Mouse (Mus musculus) hindbrain, embryonic 15.5 days (tissue): ENCODE results near the gene Apon. TPM values are rescaled to one million over a fixed set of nuclear protein-coding genes. Genes with fewer than 3 reads are reported as not detected.
A peak's percentile ranks its signal among the peaks of the same experiment; 100 is the strongest.
"Not testable (repeated sequence)": the region's sequence is repeated elsewhere in the genome, so short reads cannot be mapped to it uniquely, and the experiment has no call there.

Experiments used
- ATAC-seq: fragments of 200-750 bp; cut with Nextera tagmentation; 2 replicates; pipeline ENCODE4 v1.8.0; 2017; ENCODE audit warnings: low read depth, moderate number of reproducible peaks, moderate TSS enrichment; ENCODE audit not compliant: low FRiP score
- H3K27ac ChIP-seq: fragments of 300-500 bp; sonication (generic); replicated peaks from 2 replicates; pipeline ENCODE4 v1.5.1; 2015; ENCODE audit warnings: mild to moderate bottlenecking, inconsistent platforms
- H3K27me3 ChIP-seq: fragments of 300-500 bp; sonication (generic); 2 replicates; pipeline ENCODE4 v1.6.1; 2015; ENCODE audit warnings: control low read depth, inconsistent platforms
- H3K36me3 ChIP-seq: fragments of 300-500 bp; sonication (generic); 2 replicates; pipeline ENCODE4 v1.6.1; 2015; ENCODE audit warnings: control low read depth, inconsistent platforms
- H3K4me1 ChIP-seq: fragments of 300-500 bp; sonication (generic); replicated peaks from 2 replicates; pipeline ENCODE4 v1.6.1; 2015; ENCODE audit warnings: control low read depth, inconsistent platforms
- H3K4me2 ChIP-seq: fragments of 300-500 bp; sonication (generic); 2 replicates; pipeline ENCODE4 v1.6.1; 2015; ENCODE audit warnings: moderate library complexity, mild to moderate bottlenecking, inconsistent platforms
- H3K4me3 ChIP-seq: fragments of 300-500 bp; sonication (generic); 2 replicates; pipeline ENCODE4 v1.5.1; 2015; ENCODE audit warnings: mild to moderate bottlenecking, inconsistent platforms
- H3K9ac ChIP-seq: fragments of 300-500 bp; sonication (generic); 2 replicates; pipeline ENCODE4 v1.6.1; 2015; ENCODE audit warnings: inconsistent platforms
- H3K9me3 ChIP-seq: fragments of 300-500 bp; sonication (generic); 2 replicates; pipeline ENCODE4 v1.6.1; 2016; ENCODE audit warnings: control low read depth, inconsistent platforms
- WGBS: fragments of 180-500 bp; shearing (Covaris S2); methylation state at CpG from one replicate; pipeline ENCODE4 v1.1.7; 2015; 5-methylcytosine and 5-hydroxymethylcytosine counted together
- polyA plus RNA-seq: library from polyadenylated mRNA; unstranded; fragments of >200 nt; fragmentation: Nextera tagmentation; extraction: Ambion mirVana; gene quantifications from 2 replicates; pipeline ENCODE4 v1.2.1, GENCODE M21; 2015

The Apon gene
- polyA plus RNA-seq, 1 experiment from 2014 or later: 0.14 TPM

GRCm38 (mm10) chr10:128237807-128238480, 16.0 kb upstream of the Apon start:
- Histone ChIP-seq H3K4me3 (no peak overlapping the region), H3K27me3 (no peaks in the 10 kb centered on the region), H3K4me1 (peaks cover 2% of the 10 kb centered on the region), H3K36me3 (no peaks in the 10 kb centered on the region), H3K9me3 (no peaks in the 10 kb centered on the region), H3K27ac (no peak overlapping the region), H3K4me2 (no peak overlapping the region), H3K9ac (no peak overlapping the region)
- no peak for ATAC-seq
- WGBS: 72% methylated on average over 15 of the region's 15 CpGs

- H3K27me3 ChIP-seq: no peaks in the 10 kb centered on the region
- ATAC-seq: no peak
- H3K9ac ChIP-seq: no peak overlapping the region
- 0 out of 2 replicates have a peak, but pooled peaks cover 1% of the 10 kb centered on the region for H3K36me3 ChIP-seq
- no peaks in the 10 kb centered on the region for H3K9me3 ChIP-seq
- H3K27ac ChIP-seq: no peak overlapping the region
- no peak overlapping the region for H3K4me2 ChIP-seq
- H3K4me1 ChIP-seq: no peaks in the 10 kb centered on the region
- 95% methylated on average over 4 of the region's 4 CpGs for WGBS
- H3K4me3 ChIP-seq: no peak overlapping the region
Observed at GRCm38 (mm10) chr10:128239140-128239539, 14.8 kb upstream of the Apon start.

GRCm38 (mm10) chr10:128240131-128240530, 13.8 kb upstream of the Apon start:
- no peak for ATAC-seq
- WGBS: 95% methylated on average over 18 of the region's 18 CpGs
- Histone ChIP-seq H3K9ac (no peak overlapping the region), H3K36me3 (0 out of 2 replicates have a peak, but pooled peaks cover 4% of the 10 kb centered on the region), H3K4me2 (no peak overlapping the region), H3K9me3 (no peaks in the 10 kb centered on the region), H3K27ac (no peak overlapping the region), H3K27me3 (no peaks in the 10 kb centered on the region), H3K4me1 (no peaks in the 10 kb centered on the region), H3K4me3 (no peak overlapping the region)

DNA sequence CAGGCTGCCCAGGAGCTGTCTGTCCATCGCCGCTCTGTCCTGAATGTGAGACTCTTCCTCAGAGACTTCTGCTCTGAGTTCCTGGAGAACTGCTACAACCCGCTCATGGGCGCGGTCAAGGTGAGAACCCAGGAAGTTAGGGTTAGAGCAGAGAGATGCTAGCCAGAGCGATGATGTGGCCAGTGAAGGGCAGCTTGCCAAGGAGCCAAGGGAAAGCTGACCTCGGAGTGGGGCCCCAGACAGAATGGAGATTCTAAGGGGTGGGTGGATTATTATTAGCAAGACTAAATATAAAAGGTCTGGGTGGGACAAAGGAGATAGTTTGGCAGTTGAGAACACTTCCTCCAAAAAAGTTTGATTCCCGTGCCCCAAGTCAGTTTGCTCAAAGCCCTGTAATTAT, 10.6 kb upstream of the Apon start:
- Histone ChIP-seq H3K36me3 (peaks cover 7% of the 10 kb centered on the region; the same call in 1 of the 2 replicates), H3K27ac (no peak overlapping the region), H3K4me1 (no peaks in the 10 kb centered on the region), H3K4me2 (no peak overlapping the region), H3K27me3 (no peaks in the 10 kb centered on the region), H3K9me3 (no peaks in the 10 kb centered on the region), H3K9ac (no peak overlapping the region), H3K4me3 (no peak overlapping the region)
- WGBS: 93% methylated on average over 8 of the region's 8 CpGs
- no peak for ATAC-seq

GRCm38 (mm10) chr10:128244121-128244520, 9.8 kb upstream of the Apon start:
- 97% methylated on average over 15 of the region's 15 CpGs for WGBS
- Histone ChIP-seq H3K9me3 (no peaks in the 10 kb centered on the region), H3K36me3 (peaks cover 9% of the 10 kb centered on the region), H3K27ac (no peak overlapping the region), H3K4me2 (no peak overlapping the region), H3K4me3 (no peak overlapping the region), H3K27me3 (no peaks in the 10 kb centered on the region), H3K4me1 (no peaks in the 10 kb centered on the region), H3K9ac (no peak overlapping the region)
- no peak for ATAC-seq

DNA sequence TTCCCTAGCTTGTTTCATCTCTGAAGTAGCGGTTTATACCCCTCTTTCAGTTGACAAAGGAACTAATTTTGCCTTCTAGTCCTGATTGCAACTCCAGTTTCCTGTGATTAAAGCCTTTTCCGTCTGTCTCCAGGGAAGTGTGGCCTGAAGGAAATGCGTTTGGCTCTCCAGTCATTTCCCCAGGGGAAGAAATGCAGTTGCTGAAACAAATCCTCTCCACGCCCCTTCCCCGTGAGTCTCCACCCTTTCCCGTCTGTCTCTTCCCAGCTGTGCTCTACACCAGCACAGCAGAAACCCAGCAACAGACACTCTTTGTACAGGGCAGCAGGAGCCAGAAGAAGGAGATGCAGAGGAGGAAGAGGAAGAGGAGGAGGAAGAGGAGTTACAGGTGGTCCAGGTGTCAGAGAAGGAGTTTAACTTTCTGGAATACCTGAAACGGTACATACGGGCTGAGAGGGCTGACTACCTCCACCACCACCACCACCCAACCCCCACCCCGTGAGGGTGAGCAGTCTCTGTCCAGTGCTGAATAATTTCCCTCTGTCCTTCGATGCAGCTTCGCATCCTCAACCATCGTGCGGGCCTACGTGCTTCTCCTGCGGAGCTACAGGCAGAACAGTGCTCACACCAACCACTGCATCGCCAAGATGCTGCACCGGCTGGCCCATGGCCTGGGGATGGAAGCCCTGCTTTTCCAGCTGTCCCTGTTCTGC, 6.7 kb upstream of the Apon start:
- Histone ChIP-seq H3K27ac (0 out of 2 replicates have a peak overlapping the region, but pooled peaks have one; percentile 30), H3K9me3 (no peaks in the 10 kb centered on the region), H3K27me3 (no peaks in the 10 kb centered on the region), H3K4me3 (0 out of 2 replicates have a peak overlapping the region, but pooled peaks have one; percentile 1), H3K4me2 (peak overlapping the region; percentile 29; the same call in 1 of the 2 replicates), H3K4me1 (no peaks in the 10 kb centered on the region), H3K36me3 (peaks cover 26% of the 10 kb centered on the region), H3K9ac (no peak overlapping the region)
- ATAC-seq: no peak
- WGBS: 83% methylated on average over 17 of the region's 17 CpGs

- Histone ChIP-seq H3K4me1 (no peaks in the 10 kb centered on the region), H3K9me3 (no peaks in the 10 kb centered on the region), H3K36me3 (peaks cover 25% of the 10 kb centered on the region), H3K4me2 (no peak overlapping the region), H3K9ac (no peak overlapping the region), H3K27ac (no peak overlapping the region), H3K27me3 (no peaks in the 10 kb centered on the region), H3K4me3 (no peak overlapping the region)
- no peak for ATAC-seq
- WGBS: 97% methylated on average over 13 of the region's 13 CpGs
Observed at GRCm38 (mm10) chr10:128250565-128250964, 3.3 kb upstream of the Apon start.

DNA sequence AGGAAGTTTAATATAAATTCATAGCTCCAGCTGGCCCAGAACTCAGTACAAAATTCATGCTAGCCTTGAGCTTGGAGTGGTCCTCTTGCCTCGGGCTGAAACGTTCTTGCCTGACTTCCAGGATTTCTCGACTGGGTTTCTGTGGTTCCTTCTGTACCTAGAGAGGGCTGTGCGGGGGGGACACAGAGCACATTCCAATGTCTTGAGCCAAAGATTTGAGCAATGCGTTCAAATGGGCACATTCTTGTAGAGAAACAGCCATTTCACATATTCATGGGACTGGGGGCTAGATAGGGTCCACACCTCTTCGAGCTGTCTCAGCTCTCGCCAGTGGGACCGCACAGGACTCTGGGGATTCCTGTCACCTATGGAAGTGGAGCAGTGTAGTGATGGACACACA, 2.0 kb downstream of the Apon start:
- 95% methylated on average over 8 of the region's 8 CpGs for WGBS
- H3K9me3 ChIP-seq: no peaks in the 10 kb centered on the region
- H3K27me3 ChIP-seq: no peaks in the 10 kb centered on the region
- peaks cover 12% of the 10 kb centered on the region; the same call in 1 of the 2 replicates for H3K36me3 ChIP-seq
- no peak overlapping the region for H3K9ac ChIP-seq
- H3K4me1 ChIP-seq: no peaks in the 10 kb centered on the region
- H3K4me3 ChIP-seq: no peak overlapping the region
- ATAC-seq: no peak
- no peak overlapping the region for H3K27ac ChIP-seq
- H3K4me2 ChIP-seq: no peak overlapping the region

DNA sequence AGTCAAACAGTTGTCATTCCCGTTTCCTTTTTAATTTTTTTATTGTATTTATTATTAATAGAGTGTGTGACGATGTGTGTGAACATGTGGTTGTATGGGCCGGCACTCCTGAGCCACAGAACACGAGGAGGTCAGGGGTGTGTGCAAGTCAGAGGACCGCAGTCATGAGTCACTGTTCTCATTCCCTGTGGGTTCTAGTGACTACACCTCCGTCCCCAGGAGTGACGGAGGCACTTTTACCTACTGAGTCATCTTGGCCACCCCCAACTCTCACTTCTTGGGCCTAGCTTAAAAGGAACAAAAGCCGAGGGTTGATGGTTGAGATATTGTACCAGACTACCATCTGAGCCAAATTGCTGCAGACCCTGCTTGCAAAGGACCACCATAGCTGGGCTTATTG, 2.4 kb downstream of the Apon start:
- no peak overlapping the region for H3K27ac ChIP-seq
- H3K9ac ChIP-seq: no peak overlapping the region
- H3K4me2 ChIP-seq: no peak overlapping the region
- peaks cover 10% of the 10 kb centered on the region; the same call in 1 of the 2 replicates for H3K36me3 ChIP-seq
- WGBS: 89% methylated on average over 8 of the region's 8 CpGs
- no peak overlapping the region for H3K4me3 ChIP-seq
- no peaks in the 10 kb centered on the region for H3K9me3 ChIP-seq
- no peaks in the 10 kb centered on the region for H3K27me3 ChIP-seq
- H3K4me1 ChIP-seq: no peaks in the 10 kb centered on the region
- no peak for ATAC-seq

DNA sequence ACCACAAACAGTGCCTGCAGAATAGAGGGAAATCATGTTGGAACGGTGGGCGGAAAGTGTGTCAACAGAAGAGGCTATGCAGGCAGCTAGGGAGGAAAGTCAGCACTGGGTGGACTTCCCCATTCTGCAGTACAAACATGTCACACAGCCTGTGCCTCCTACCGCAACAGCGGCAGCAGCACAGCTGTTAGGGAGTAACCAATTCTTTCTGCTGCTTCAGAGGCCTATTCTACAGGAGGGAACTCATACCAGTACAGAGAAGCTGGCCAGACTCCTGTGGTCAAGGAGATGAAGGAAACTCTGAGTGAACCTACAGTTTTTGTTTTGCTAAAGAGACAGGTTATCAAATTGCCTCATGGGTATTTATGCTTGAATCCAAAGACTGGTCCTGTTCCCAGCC, 5.1 kb downstream of the Apon start:
- H3K9ac ChIP-seq: no peak overlapping the region
- no peaks in the 10 kb centered on the region for H3K4me1 ChIP-seq
- no peak for ATAC-seq
- H3K27ac ChIP-seq: no peak overlapping the region
- no peaks in the 10 kb centered on the region for H3K9me3 ChIP-seq
- H3K4me2 ChIP-seq: no peak overlapping the region
- no peaks in the 10 kb centered on the region for H3K36me3 ChIP-seq
- 84% methylated on average over 4 of the region's 4 CpGs for WGBS
- H3K4me3 ChIP-seq: no peak overlapping the region
- no peaks in the 10 kb centered on the region for H3K27me3 ChIP-seq

GRCm38 (mm10) chr10:128259946-128260345, 6.0 kb downstream of the Apon start:
- Histone ChIP-seq H3K4me3 (no peak overlapping the region), H3K4me2 (no peak overlapping the region), H3K27ac (no peak overlapping the region), H3K9me3 (no peaks in the 10 kb centered on the region), H3K36me3 (no peaks in the 10 kb centered on the region), H3K9ac (no peak overlapping the region), H3K27me3 (no peaks in the 10 kb centered on the region), H3K4me1 (no peaks in the 10 kb centered on the region)
- no peak for ATAC-seq
- WGBS: 89% methylated on average over 5 of the region's 5 CpGs

- H3K9ac ChIP-seq, H3K27ac ChIP-seq, ATAC-seq, H3K4me2 ChIP-seq, H3K9me3 ChIP-seq, H3K4me3 ChIP-seq, H3K27me3 ChIP-seq, H3K4me1 ChIP-seq, H3K36me3 ChIP-seq: not testable (repeated sequence)
- WGBS: 95% methylated on average over 7 of the region's 7 CpGs
Observed at GRCm38 (mm10) chr10:128260376-128260775, 6.5 kb downstream of the Apon start.
